Mouse (Mus musculus) megakaryocyte, embryonic 14.5 days (primary cell): Measurements from ENCODE around the gene Dynll1.

Experiments
- FLI1 ChIP-seq: IDR thresholded peaks from 2 replicates; pipeline ENCODE4 v1.6.1; 2012; ENCODE audit warnings: low read length, inconsistent platforms, mixed read lengths
- GATA1 ChIP-seq: IDR thresholded peaks from 3 replicates; pipeline ENCODE4 v1.6.1; 2012; ENCODE audit warnings: mixed read lengths, low read length, inconsistent platforms, borderline replicate concordance

- TF ChIP-seq FLI1: no peak
- no peak for TF ChIP-seq GATA1
These were observed 27.8 kb downstream of the Dynll1 start, which contains the start of gene Rnf10 for GRCm38 (mm10) chr5:115272812-115273548.
